Mouse (Mus musculus) limb, embryonic 10.5 days (tissue): ENCODE measurements at regions not wholly inside any gene's neighbourhood (a gene's known extent, or its start where the extent isn't known, plus 50 kb on each side); places are given as distances from the start of the nearest gene placed in this dataset.

Source experiments
- DNase-seq: peaks from one replicate; pipeline ENCODE4 v3.0.0-alpha.2; 2017; ENCODE audit warnings: low spot score
- H3K27ac ChIP-seq: fragments of 300-500 bp; sonication (generic); 2 replicates; pipeline ENCODE4 v1.5.1; 2016; ENCODE audit warnings: mild to moderate bottlenecking
- H3K27me3 ChIP-seq: fragments of 300-500 bp; sonication (generic); 2 replicates; pipeline ENCODE4 v1.6.1; 2016; ENCODE audit warnings: low read depth, mild to moderate bottlenecking; ENCODE audit not compliant: poor library complexity, severe bottlenecking
- H3K36me3 ChIP-seq: fragments of 300-500 bp; sonication (generic); 2 replicates; pipeline ENCODE4 v1.6.1; 2016; ENCODE audit warnings: mild to moderate bottlenecking, moderate library complexity
- H3K4me1 ChIP-seq: fragments of 300-500 bp; sonication (generic); 2 replicates; pipeline ENCODE4 v1.6.1; 2016
- H3K4me3 ChIP-seq: fragments of 300-500 bp; sonication (generic); 2 replicates; pipeline ENCODE4 v1.5.1; 2016; ENCODE audit warnings: mild to moderate bottlenecking, moderate library complexity
- H3K9me3 ChIP-seq: fragments of 300-500 bp; sonication (generic); replicated peaks from 2 replicates; pipeline ENCODE4 v1.6.1; 2016; ENCODE audit warnings: mild to moderate bottlenecking
- WGBS: fragments of 180-500 bp; shearing (Covaris S2); methylation state at CpG from one replicate; pipeline ENCODE4 v1.1.7; 2016; 5-methylcytosine and 5-hydroxymethylcytosine counted together

DNA sequence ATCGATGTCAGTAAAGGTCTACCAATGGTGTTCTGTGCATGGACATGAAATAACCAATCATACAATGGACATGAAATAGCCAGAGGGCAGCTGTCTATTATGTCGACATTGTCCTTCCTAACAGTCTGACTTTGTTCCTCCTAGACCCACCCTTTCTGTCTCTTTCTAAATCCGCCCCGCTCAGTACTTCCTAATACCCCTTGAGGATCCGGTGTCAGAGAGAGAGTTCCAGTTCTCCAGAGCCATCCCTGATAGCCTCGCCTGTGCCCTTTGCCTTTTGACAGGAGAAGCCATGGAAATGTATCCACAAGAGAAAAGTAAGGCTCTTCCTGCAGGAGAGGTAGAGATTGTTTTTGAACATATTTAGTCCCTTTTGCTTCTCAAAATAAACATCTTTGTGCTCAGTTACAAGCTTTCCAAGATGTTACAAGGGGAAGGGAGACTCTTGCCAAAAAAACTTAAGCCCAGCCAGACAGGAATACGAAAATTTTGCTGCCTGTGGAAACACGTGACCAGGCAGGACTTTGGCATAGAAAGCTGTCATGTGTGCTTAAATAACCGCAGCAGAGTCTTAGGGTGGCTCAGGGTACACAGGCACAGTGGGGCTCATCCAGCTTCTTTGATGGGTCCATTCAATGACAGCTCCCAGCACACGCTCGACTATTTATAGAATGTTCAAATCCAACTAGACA lies 92.4 kb upstream of the Jade1 start:
- Histone ChIP-seq H3K9me3 (no peaks in the 10 kb centered on the region), H3K4me1 (0 out of 2 replicates have a peak, but pooled peaks cover 3% of the 10 kb centered on the region), H3K36me3 (no peaks in the 10 kb centered on the region), H3K27ac (no peak overlapping the region), H3K27me3 (no peaks in the 10 kb centered on the region), H3K4me3 (no peak overlapping the region)
- DNase-seq, result no peak
- whole genome bisulfite sequencing, result 85% methylated on average over 11 of the region's 11 CpGs

DNA sequence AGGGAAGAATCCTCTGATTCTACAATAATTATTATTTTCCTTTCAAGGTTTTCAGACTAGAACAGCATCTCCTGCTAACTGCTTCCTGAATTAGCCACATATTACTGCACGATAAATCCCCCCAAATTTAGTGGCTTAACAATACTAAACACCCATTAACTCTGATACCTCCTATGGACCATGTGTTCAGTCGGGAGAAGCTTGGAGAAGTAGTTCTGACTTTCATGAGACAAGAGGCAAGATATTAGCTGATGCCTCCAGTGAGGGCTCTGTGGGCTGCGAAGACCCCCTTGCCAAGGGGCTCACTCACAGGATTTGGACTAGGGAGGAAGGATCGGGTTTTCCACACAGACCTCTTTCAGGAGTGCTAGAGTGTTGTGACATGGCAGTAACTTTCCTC lies 95.4 kb upstream of the Jade1 start:
- Histone ChIP-seq H3K4me1 (0 out of 2 replicates have a peak, but pooled peaks cover 3% of the 10 kb centered on the region), H3K4me3 (no peak overlapping the region), H3K27me3 (no peaks in the 10 kb centered on the region), H3K9me3 (no peaks in the 10 kb centered on the region), H3K36me3 (no peaks in the 10 kb centered on the region), H3K27ac (no peak overlapping the region)
- WGBS, result 89% methylated on average over 4 of the region's 4 CpGs
- no peak for DNase-seq

DNA sequence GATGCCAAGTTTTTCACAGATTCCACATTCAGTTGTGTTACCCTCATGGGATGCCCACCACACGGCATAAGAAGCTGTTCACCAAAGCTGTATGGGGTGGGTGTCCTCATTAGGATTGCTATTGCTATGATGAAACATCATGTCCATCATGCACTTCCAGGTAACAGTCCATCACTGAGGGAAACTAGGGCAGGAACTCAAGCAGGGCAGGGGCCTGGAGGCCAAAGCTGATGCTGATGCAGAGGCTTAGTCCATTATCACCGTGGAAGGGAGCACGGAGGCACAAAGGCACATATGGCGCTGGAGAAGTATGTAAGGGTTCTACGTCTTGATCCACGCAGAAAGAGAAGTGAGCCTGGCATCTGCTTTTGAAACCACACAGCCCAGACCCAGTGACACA lies 97.4 kb upstream of the Jade1 start:
- 91% methylated on average over 6 of the region's 6 CpGs for WGBS
- no peaks in the 10 kb centered on the region for H3K36me3 ChIP-seq
- 0 out of 2 replicates have a peak, but pooled peaks cover 3% of the 10 kb centered on the region for H3K4me1 ChIP-seq
- H3K27me3 ChIP-seq, result no peaks in the 10 kb centered on the region
- no peaks in the 10 kb centered on the region for H3K9me3 ChIP-seq
- no peak overlapping the region for H3K27ac ChIP-seq
- DNase-seq, result no peak
- no peak overlapping the region for H3K4me3 ChIP-seq

DNA sequence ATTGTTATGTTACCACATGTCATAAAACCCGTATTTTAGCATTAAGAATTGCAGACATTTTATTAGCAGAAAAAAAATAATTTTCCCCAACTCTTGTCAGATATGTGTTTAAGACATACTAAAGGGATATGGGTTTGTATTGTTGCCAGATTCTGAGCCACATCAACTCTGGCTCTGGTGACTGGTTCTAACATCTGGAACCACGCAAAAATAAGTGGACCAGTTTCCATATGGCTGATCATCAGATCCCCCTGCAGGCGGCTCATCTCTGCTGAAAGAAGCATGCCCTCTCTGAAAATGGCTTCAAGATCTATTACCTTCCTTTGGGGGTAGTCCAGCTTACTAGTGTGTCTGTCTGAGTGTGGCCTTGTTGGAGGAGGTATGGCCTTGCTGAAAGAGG lies 102.0 kb upstream of the Jade1 start:
- Histone ChIP-seq H3K9me3 (no peaks in the 10 kb centered on the region), H3K27me3 (no peaks in the 10 kb centered on the region), H3K4me1 (peaks cover 4% of the 10 kb centered on the region), H3K36me3 (no peaks in the 10 kb centered on the region), H3K4me3 (no peak overlapping the region), H3K27ac (no peak overlapping the region)
- 84% methylated on average over 3 of the region's 3 CpGs for WGBS
- no peak for DNase-seq

GRCm38 (mm10) chr3:41452716-41453090 lies 102.8 kb upstream of the Jade1 start:
- no peak overlapping the region for H3K4me3 ChIP-seq
- H3K27me3 ChIP-seq, result no peaks in the 10 kb centered on the region
- WGBS, result 71% methylated on average over 3 of the region's 3 CpGs
- no peaks in the 10 kb centered on the region for H3K36me3 ChIP-seq
- H3K4me1 ChIP-seq, result peaks cover 4% of the 10 kb centered on the region
- DNase-seq, result no peak
- no peaks in the 10 kb centered on the region for H3K9me3 ChIP-seq
- H3K27ac ChIP-seq, result no peak overlapping the region

DNA sequence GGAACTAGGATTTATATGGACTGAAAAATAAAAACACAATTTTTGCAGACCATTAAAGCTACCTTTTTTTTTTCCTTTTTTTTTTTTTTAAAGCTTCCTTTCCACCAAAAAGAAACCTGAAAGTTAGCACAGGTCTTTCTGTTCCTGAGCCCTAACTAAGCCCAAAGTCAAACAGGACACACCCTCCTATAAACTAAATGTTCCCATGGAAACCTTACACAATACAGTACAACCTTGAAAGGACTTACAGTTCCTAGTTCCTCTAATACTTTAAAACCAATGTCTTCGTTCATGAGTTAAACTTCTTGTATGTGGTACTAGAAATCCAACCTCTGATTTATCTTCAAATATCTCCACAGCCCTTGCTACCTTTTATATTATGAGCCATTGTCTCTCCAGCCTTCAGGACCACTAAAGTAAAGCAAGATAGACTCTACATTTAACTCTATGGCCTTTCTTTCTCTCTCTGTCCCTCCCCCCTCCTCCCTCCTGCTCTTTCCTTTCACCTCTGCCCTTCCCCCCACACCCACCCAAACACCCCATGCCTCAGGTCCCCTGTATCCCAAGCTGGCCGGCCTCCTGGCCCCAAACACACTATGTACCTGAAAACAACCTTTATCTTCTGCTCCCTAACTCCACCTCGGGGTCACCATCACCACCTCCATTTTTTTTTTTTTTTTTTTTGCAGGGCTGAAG lies 103.4 kb upstream of the Jade1 start:
- Histone ChIP-seq H3K4me1 (peaks cover 4% of the 10 kb centered on the region), H3K27ac (no peak overlapping the region), H3K4me3 (no peak overlapping the region), H3K36me3 (no peaks in the 10 kb centered on the region), H3K27me3 (no peaks in the 10 kb centered on the region), H3K9me3 (no peaks in the 10 kb centered on the region)
- 72% methylated on average over 3 of the region's 3 CpGs for WGBS
- no peak for DNase-seq

DNA sequence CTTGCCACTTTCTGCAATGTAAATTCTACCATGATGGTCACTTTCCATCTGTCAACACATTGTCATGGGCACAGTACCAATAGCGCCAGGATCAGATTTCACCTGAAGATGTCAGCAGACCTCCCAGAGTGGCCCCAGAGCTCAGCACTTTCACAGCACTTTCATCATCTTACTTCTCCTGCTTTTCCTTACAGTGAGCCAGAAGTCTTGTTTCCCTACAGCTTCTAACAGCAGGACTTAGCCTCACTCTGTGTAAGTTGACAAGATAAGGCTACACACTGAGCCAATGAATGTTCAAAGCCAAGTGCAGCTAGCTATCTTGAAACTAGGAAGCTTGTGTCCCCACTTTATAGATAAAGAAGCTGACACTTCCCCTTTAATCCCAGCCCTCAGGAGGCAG lies 104.8 kb upstream of the Jade1 start:
- Histone ChIP-seq H3K27me3 (no peaks in the 10 kb centered on the region), H3K9me3 (no peaks in the 10 kb centered on the region), H3K4me1 (peaks cover 4% of the 10 kb centered on the region), H3K4me3 (no peak overlapping the region), H3K27ac (no peak overlapping the region), H3K36me3 (no peaks in the 10 kb centered on the region)
- DNase-seq, result no peak
- WGBS, result 34% methylated on average over 1 of the region's 1 CpGs

GRCm38 (mm10) chr3:41444243-41444753 lies 111.2 kb upstream of the Jade1 start:
- Histone ChIP-seq H3K27ac (no peak overlapping the region), H3K9me3 (no peaks in the 10 kb centered on the region), H3K4me1 (no peaks in the 10 kb centered on the region), H3K27me3 (no peaks in the 10 kb centered on the region), H3K4me3 (no peak overlapping the region), H3K36me3 (no peaks in the 10 kb centered on the region)
- DNase-seq, result no peak
- 94% methylated on average over 9 of the region's 9 CpGs for WGBS

- H3K36me3 ChIP-seq, result no peaks in the 10 kb centered on the region
- no peak overlapping the region for H3K27ac ChIP-seq
- no peaks in the 10 kb centered on the region for H3K27me3 ChIP-seq
- H3K4me1 ChIP-seq, result 0 out of 2 replicates have a peak, but pooled peaks cover 7% of the 10 kb centered on the region
- WGBS, result 91% methylated on average over 8 of the region's 8 CpGs
- no peaks in the 10 kb centered on the region for H3K9me3 ChIP-seq
- no peak overlapping the region for H3K4me3 ChIP-seq
- no peak for DNase-seq
Measured at GRCm38 (mm10) chr3:41436238-41436637, 119.3 kb upstream of the Jade1 start.

- no peak for DNase-seq
- no peak overlapping the region for H3K27ac ChIP-seq
- H3K9me3 ChIP-seq, result no peaks in the 10 kb centered on the region
- H3K4me1 ChIP-seq, result peaks cover 10% of the 10 kb centered on the region; the same call in 1 of the 2 replicates
- no peaks in the 10 kb centered on the region for H3K36me3 ChIP-seq
- WGBS, result 74% methylated on average over 3 of the region's 3 CpGs
- H3K27me3 ChIP-seq, result no peaks in the 10 kb centered on the region
- no peak overlapping the region for H3K4me3 ChIP-seq
Measured at GRCm38 (mm10) chr3:41433106-41433505, 122.4 kb upstream of the Jade1 start.

GRCm38 (mm10) chr3:41432376-41432775 lies 123.2 kb upstream of the Jade1 start:
- no peaks in the 10 kb centered on the region for H3K27me3 ChIP-seq
- peaks cover 10% of the 10 kb centered on the region; the same call in 1 of the 2 replicates for H3K4me1 ChIP-seq
- no peak for DNase-seq
- no peak overlapping the region for H3K4me3 ChIP-seq
- no peaks in the 10 kb centered on the region for H3K36me3 ChIP-seq
- H3K27ac ChIP-seq, result no peak overlapping the region
- WGBS, result 84% methylated on average over 5 of the region's 5 CpGs
- no peaks in the 10 kb centered on the region for H3K9me3 ChIP-seq

- H3K4me1 ChIP-seq, result peaks cover 10% of the 10 kb centered on the region; the same call in 1 of the 2 replicates
- no peak overlapping the region for H3K4me3 ChIP-seq
- H3K27ac ChIP-seq, result no peak overlapping the region
- H3K27me3 ChIP-seq, result no peaks in the 10 kb centered on the region
- DNase-seq, result no peak
- no peaks in the 10 kb centered on the region for H3K36me3 ChIP-seq
- H3K9me3 ChIP-seq, result no peaks in the 10 kb centered on the region
- 56% methylated on average over 3 of the region's 3 CpGs for WGBS
Measured at GRCm38 (mm10) chr3:41430191-41430590, 125.3 kb upstream of the Jade1 start.

DNA sequence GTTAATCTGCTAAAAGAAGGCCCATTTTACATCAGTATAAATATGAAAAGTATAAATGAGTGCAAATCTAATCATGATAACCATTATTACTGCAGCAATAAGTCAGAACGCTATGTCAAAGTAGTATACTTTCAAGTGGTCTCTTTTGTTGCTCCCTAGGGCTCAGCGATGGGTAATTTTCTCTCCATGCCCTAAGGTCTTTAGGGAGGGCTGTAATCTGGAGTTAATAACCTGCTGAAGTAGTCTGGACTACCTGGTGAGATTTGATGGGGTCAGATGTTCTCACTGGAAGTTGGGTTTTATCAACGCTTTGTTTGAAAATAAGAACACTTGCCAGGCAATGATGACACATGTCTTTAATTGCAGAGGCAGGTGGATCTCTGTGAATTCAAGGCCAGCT lies 128.6 kb upstream of the Jade1 start:
- DNase-seq, result no peak
- Histone ChIP-seq H3K4me1 (peaks cover 23% of the 10 kb centered on the region), H3K4me3 (no peak overlapping the region), H3K36me3 (no peaks in the 10 kb centered on the region), H3K9me3 (no peaks in the 10 kb centered on the region), H3K27me3 (no peaks in the 10 kb centered on the region), H3K27ac (no peak overlapping the region)
- WGBS, result 69% methylated on average over 3 of the region's 3 CpGs
